Mouse (Mus musculus): Measurements from ENCODE around the gene Zdhhc24. TPM values are rescaled to one million over a fixed set of nuclear protein-coding genes. Genes with fewer than 3 reads are reported as not detected.

The Zdhhc24 gene
- polyA plus RNA-seq, 1 experiment: 19.8 TPM

DNA sequence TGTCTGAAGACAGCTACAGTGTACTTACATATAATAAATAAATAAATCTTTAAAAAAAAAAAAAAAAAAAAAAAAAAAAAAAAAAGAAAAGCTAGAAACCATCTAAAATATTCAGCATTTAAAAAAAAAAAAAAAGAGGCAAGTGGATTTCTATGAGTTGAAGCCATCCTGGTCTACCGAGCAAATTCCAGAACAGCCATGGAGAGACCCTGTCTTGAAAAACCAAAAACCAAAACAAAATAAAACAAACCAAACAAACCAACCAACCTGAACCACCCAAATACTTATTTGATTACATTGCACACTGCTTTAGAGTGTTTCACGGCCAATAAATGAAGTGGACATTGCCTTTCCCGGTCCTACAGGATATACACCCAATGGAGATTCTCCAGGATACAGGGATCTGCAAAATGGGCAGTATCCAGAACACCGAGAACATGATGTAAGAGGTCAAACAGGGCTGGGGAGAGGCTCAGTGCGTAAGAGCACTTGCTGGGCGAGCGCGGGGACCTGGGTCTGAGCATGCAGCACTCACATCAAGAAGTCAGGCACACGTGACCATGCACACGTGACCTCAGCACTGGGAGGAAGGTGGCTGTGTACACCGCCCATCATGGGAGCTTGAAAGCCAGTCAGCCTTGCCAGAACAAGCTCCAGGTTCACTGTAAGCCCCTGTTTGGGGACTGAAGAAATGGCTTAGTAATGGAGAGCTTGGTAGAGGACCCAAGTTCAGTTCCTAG lies 46.8 kb downstream of the Zdhhc24 start:
- no peak for DNase-seq
- H3K36me3 ChIP-seq (ENCODE audit: control insufficient read depth, insufficient read depth, low read length): 0 out of 2 replicates have a peak, but pooled peaks cover 2% of the 10 kb centered on the region
- H3K4me3 ChIP-seq (ENCODE audit: insufficient read depth, low read depth, low read length): no peak overlapping the region
- no peaks in the 10 kb centered on the region for H3K27me3 ChIP-seq (replicated peaks; ENCODE audit: control insufficient read depth, insufficient read depth, low read length)
- H3K4me1 ChIP-seq (ENCODE audit: control insufficient read depth, insufficient read depth, low read length): peaks cover 7% of the 10 kb centered on the region; the same call in 1 of the 2 replicates
- no peak overlapping the region for H3K27ac ChIP-seq (ENCODE audit: insufficient read depth, low read depth, low read length)
- WGBS: 93% methylated on average over 11 of the region's 11 CpGs
- TF ChIP-seq POLR2A (IDR thresholded peaks at IDR 0.05; ENCODE audit: low read depth, low read length) (no peak), CTCF (conservative IDR thresholded peaks at IDR 0.05; ENCODE audit: insufficient read depth, insufficient read length, low read depth, low read length) (no peak)

DNA sequence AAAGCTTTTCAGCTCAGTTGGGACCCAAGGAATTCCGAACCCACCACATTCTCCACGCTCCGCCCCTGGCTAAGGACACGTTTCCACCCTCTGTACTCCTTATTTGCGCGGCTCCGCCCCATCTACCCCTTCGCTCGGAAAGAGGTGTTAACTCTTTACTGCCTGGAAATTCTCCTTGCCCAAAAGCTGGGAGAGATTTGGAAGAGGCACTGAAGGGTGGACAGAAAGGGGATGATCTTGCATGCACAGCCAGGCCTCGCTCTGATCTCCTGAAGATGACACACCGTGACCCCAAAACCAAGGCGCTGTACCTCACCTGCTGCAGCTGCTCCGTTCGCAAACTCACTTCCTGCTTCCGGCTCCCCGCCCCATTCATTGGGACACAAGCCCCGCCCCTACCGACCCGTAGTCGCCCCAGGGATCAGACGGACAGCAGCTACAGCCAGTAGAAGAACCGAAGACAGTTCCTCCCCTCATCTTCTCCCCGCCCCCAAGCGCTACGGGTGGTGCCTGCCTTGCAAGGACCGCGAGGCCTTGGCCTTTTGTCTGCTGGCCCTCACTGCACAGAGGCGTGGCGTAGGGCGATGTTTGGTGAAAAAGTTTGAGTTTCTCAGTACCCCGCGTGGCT lies 49.5 kb downstream of the Zdhhc24 start, which contains the start of gene Dpp3:
Gene Dpp3, minus strand, starts transcription at position 384 of the 628 bp plus-strand sequence.
- H3K27ac ChIP-seq (ENCODE audit: insufficient read depth, low read depth, low read length): no peak within 1 kb of the TSS; the same call in 1 of the 2 replicates
- WGBS: under 1% methylated on average over 32 of the region's 32 CpGs
- H3K36me3 ChIP-seq (ENCODE audit: control insufficient read depth, insufficient read depth, low read length): no peaks in the 10 kb centered on the region
- no peaks in the 10 kb centered on the region for H3K27me3 ChIP-seq (replicated peaks; ENCODE audit: control insufficient read depth, insufficient read depth, low read length)
- peak within 1 kb of the TSS; percentile 68 for H3K4me3 ChIP-seq (ENCODE audit: insufficient read depth, low read depth, low read length)
- peak; percentile 99 for DNase-seq
- H3K4me1 ChIP-seq (ENCODE audit: control insufficient read depth, insufficient read depth, low read length): peaks cover 7% of the 10 kb centered on the region; the same call in 1 of the 2 replicates
- TF ChIP-seq POLR2A (IDR thresholded peaks at IDR 0.05; ENCODE audit: low read depth, low read length): peak; percentile 17
- no peak for TF ChIP-seq CTCF (conservative IDR thresholded peaks at IDR 0.05; ENCODE audit: insufficient read depth, insufficient read length, low read depth, low read length)

DNA sequence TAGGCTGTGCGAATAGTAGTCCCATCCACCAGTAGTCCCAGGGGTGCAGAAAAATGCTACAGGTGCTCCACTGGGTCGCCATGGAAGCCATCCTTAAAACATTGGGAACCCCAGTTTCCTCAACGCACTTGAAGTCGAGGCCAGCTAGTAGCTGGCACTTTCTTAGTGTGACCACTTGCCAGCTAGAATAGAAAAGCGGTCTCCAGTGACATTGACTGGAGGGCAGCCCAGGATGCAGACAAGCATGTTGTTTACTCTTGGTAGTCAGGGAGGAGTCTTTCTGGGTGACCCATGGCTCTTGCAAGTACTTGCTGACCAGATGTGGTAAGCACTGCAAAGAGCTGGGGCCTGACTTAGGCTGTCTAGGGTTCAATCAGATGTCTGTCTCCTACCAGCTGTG lies 50.3 kb downstream of the Zdhhc24 start:
- TF ChIP-seq POLR2A (IDR thresholded peaks at IDR 0.05; ENCODE audit: low read depth, low read length): no peak

More for the DNA sequence above, 50.3 kb downstream of the Zdhhc24 start:
- Histone ChIP-seq H3K4me1 (ENCODE audit: control insufficient read depth, insufficient read depth, low read length) (peaks cover 7% of the 10 kb centered on the region; the same call in 1 of the 2 replicates), H3K27ac (ENCODE audit: insufficient read depth, low read depth, low read length) (no peak overlapping the region), H3K36me3 (ENCODE audit: control insufficient read depth, insufficient read depth, low read length) (no peaks in the 10 kb centered on the region), H3K4me3 (ENCODE audit: insufficient read depth, low read depth, low read length) (no peak overlapping the region), H3K27me3 (replicated peaks; ENCODE audit: control insufficient read depth, insufficient read depth, low read length) (no peaks in the 10 kb centered on the region)
- WGBS: 69% methylated on average over 5 of the region's 5 CpGs
- peak; percentile 25 for DNase-seq

Other genes starting within 250 kb of the Zdhhc24 start
- 1.1 TPM in 2 replicates for gene Gm960, start 180.0 kb upstream of the Zdhhc24 start, polyA plus RNA-seq (2012; rRNA removed)
- 11.0 and 12.0 TPM in 2 replicates for gene Sptbn2, start 167.5 kb upstream of the Zdhhc24 start, polyA plus RNA-seq (2012; rRNA removed)
- 12.8 TPM in 2 replicates for gene Rbm4b, start 122.2 kb upstream of the Zdhhc24 start, polyA plus RNA-seq (2012; rRNA removed)
- gene Rbm4, start 84.8 kb upstream of the Zdhhc24 start, polyA plus RNA-seq (2012; rRNA removed): 44.6 and 47.5 TPM in 2 replicates
- 22.3 and 32.0 TPM in 2 replicates for gene Gm21992, start 67.1 kb upstream of the Zdhhc24 start, polyA plus RNA-seq (2012; rRNA removed)
- 28.7 and 36.8 TPM in 2 replicates for gene Rbm14, start 67.0 kb upstream of the Zdhhc24 start, polyA plus RNA-seq (2012; rRNA removed)
- gene Ccs, start 39.3 kb upstream of the Zdhhc24 start, polyA plus RNA-seq (2012; rRNA removed): 144 and 192 TPM in 2 replicates
- 0.08 and 0.15 TPM in 2 replicates for gene Ccdc87, start 39.3 kb upstream of the Zdhhc24 start, polyA plus RNA-seq (2012; rRNA removed)
- 150 and 249 TPM in 2 replicates for gene Ctsf, start 23.5 kb upstream of the Zdhhc24 start, polyA plus RNA-seq (2012; rRNA removed)
- 0.61 and 13.4 TPM in 2 replicates for gene Actn3, start 759 bp upstream of the Zdhhc24 start, polyA plus RNA-seq (2012; rRNA removed)
- 10.4 and 10.6 TPM in 2 replicates for gene Bbs1, start 28.0 kb downstream of the Zdhhc24 start, polyA plus RNA-seq (2012; rRNA removed)
- 73.8 and 84.4 TPM in 2 replicates for gene Dpp3, start 49.6 kb downstream of the Zdhhc24 start, polyA plus RNA-seq (2012; rRNA removed)
- 2.7 and 3.6 TPM in 2 replicates for gene Peli3, start 64.5 kb downstream of the Zdhhc24 start, polyA plus RNA-seq (2012; rRNA removed)
- 47.6 and 55.2 TPM in 2 replicates for gene Mrpl11, start 83.5 kb downstream of the Zdhhc24 start, polyA plus RNA-seq (2012; rRNA removed)
- 0.05 and 0.23 TPM in 2 replicates for gene Npas4, start 111.6 kb downstream of the Zdhhc24 start, polyA plus RNA-seq (2012; rRNA removed)
- gene Slc29a2, start 145.2 kb downstream of the Zdhhc24 start, polyA plus RNA-seq (2012; rRNA removed): 14.2 and 14.4 TPM in 2 replicates
- gene B4gat1, start 160.2 kb downstream of the Zdhhc24 start, polyA plus RNA-seq (2012; rRNA removed): 45.0 and 50.6 TPM in 2 replicates
- 0.46 and 0.66 TPM in 2 replicates for gene AC124502.3, start 160.2 kb downstream of the Zdhhc24 start, polyA plus RNA-seq (2012; rRNA removed)
- 36.5 and 38.7 TPM in 2 replicates for gene Brms1, start 162.7 kb downstream of the Zdhhc24 start, polyA plus RNA-seq (2012; rRNA removed)
- 2.8 and 4.7 TPM in 2 replicates for gene Rin1, start 171.8 kb downstream of the Zdhhc24 start, polyA plus RNA-seq (2012; rRNA removed)
- 10.7 and 10.8 TPM in 2 replicates for gene Cd248, start 189.4 kb downstream of the Zdhhc24 start, polyA plus RNA-seq (2012; rRNA removed)
- gene Tmem151a, start 206.9 kb downstream of the Zdhhc24 start, polyA plus RNA-seq (2012; rRNA removed): 4.9 and 5.6 TPM in 2 replicates
- gene Yif1a, start 209.9 kb downstream of the Zdhhc24 start, polyA plus RNA-seq (2012; rRNA removed): 258 and 297 TPM in 2 replicates
- gene Cnih2, start 219.9 kb downstream of the Zdhhc24 start, polyA plus RNA-seq (2012; rRNA removed): 0.36 and 0.37 TPM in 2 replicates
- gene Rab1b, start 228.4 kb downstream of the Zdhhc24 start, polyA plus RNA-seq (2012; rRNA removed): 246 and 280 TPM in 2 replicates
- 38.8 and 46.0 TPM in 2 replicates for gene Klc2, start 239.9 kb downstream of the Zdhhc24 start, polyA plus RNA-seq (2012; rRNA removed)

Data from kidney, adult 2 months (tissue).